Mouse (Mus musculus) bone marrow macrophage, adult 2 months (primary cell): ENCODE measurements at regions not wholly inside any gene's neighbourhood (a gene's known extent, or its start where the extent isn't known, plus 50 kb on each side); places are given as distances from the start of the nearest gene placed in this dataset.

Source experiments
- H3K27ac ChIP-seq: 2 replicates; pipeline ENCODE4 v1.5.1; 2012; ENCODE audit warnings: low read depth, low read length; ENCODE audit not compliant: insufficient read depth
- H3K4me1 ChIP-seq: 2 replicates; pipeline ENCODE4 v1.6.1; 2012; ENCODE audit warnings: low read length; ENCODE audit not compliant: control insufficient read depth, insufficient read depth
- H3K4me3 ChIP-seq: 2 replicates; pipeline ENCODE4 v1.5.1; 2012; ENCODE audit warnings: mild to moderate bottlenecking, low read length, moderate library complexity; ENCODE audit not compliant: insufficient read depth
- CTCF ChIP-seq: IDR thresholded peaks from 2 replicates; pipeline ENCODE4 v1.5.1; 2012; ENCODE audit warnings: low read depth, mild to moderate bottlenecking, low read length, moderate library complexity
- POLR2A ChIP-seq: IDR thresholded peaks from 2 replicates; pipeline ENCODE4 v1.6.1; 2012; ENCODE audit warnings: mild to moderate bottlenecking, low read depth, low read length, borderline replicate concordance

GRCm38 (mm10) chr15:85666496-85666895, 68.3 kb upstream of the Ppara start:
- Histone ChIP-seq H3K4me3 (no peak overlapping the region), H3K27ac (no peak overlapping the region), H3K4me1 (peaks cover 8% of the 10 kb centered on the region; the same call in 1 of the 2 replicates)
- TF ChIP-seq POLR2A (no peak), CTCF (no peak)

DNA sequence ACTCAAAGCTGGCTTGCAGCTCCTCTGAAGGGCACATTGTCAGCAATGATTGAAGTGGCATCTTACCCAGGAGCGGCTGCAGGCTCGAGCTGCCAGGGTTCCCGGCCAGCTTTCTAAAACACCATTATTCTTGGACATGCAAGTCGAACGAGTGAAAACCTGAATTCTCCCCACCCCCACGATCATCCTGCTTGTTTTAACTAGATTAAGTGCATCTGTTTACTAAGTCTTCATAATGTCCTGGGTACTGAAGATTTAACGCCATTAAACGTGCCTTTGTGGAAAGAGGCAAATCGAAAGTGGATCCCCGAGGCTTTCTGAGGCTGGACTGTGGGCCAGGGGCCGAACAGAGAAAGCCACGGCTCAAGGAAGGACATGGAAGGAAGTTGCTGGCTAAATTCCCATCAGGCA, 67.4 kb upstream of the Ppara start:
- H3K4me3 ChIP-seq, result no peak overlapping the region
- peaks cover 8% of the 10 kb centered on the region; the same call in 1 of the 2 replicates for H3K4me1 ChIP-seq
- TF ChIP-seq POLR2A, result no peak
- no peak overlapping the region for H3K27ac ChIP-seq

GRCm38 (mm10) chr15:85667906-85668590, 66.7 kb upstream of the Ppara start:
- H3K4me3 ChIP-seq, result no peak overlapping the region
- H3K27ac ChIP-seq, result no peak overlapping the region

GRCm38 (mm10) chr15:85668871-85669651, 65.7 kb upstream of the Ppara start:
- Histone ChIP-seq H3K27ac (peak overlapping the region; percentile 87), H3K4me1 (peaks cover 11% of the 10 kb centered on the region; the same call in 1 of the 2 replicates), H3K4me3 (peak overlapping the region; percentile 46)
- TF ChIP-seq CTCF (no peak), POLR2A (no peak)

More at GRCm38 (mm10) chr15:85667906-85668590, 66.7 kb upstream of the Ppara start:
- TF ChIP-seq CTCF (no peak), POLR2A (no peak)
- H3K4me1 ChIP-seq, result peaks cover 8% of the 10 kb centered on the region; the same call in 1 of the 2 replicates

- Histone ChIP-seq H3K27ac (peak overlapping the region; percentile 77), H3K4me3 (peak overlapping the region; percentile 91), H3K4me1 (peaks cover 17% of the 10 kb centered on the region)
- no peak for TF ChIP-seq POLR2A
- no peak for TF ChIP-seq CTCF
Measured at GRCm38 (mm10) chr15:85669652-85670175, 65.1 kb upstream of the Ppara start.

- Histone ChIP-seq H3K4me1 (peaks cover 18% of the 10 kb centered on the region), H3K4me3 (peak overlapping the region; percentile 91), H3K27ac (peak overlapping the region; percentile 77)
- TF ChIP-seq CTCF (no peak), POLR2A (no peak; the same call in 1 of the 2 replicates)
Measured at GRCm38 (mm10) chr15:85670176-85670788, 64.5 kb upstream of the Ppara start.

DNA sequence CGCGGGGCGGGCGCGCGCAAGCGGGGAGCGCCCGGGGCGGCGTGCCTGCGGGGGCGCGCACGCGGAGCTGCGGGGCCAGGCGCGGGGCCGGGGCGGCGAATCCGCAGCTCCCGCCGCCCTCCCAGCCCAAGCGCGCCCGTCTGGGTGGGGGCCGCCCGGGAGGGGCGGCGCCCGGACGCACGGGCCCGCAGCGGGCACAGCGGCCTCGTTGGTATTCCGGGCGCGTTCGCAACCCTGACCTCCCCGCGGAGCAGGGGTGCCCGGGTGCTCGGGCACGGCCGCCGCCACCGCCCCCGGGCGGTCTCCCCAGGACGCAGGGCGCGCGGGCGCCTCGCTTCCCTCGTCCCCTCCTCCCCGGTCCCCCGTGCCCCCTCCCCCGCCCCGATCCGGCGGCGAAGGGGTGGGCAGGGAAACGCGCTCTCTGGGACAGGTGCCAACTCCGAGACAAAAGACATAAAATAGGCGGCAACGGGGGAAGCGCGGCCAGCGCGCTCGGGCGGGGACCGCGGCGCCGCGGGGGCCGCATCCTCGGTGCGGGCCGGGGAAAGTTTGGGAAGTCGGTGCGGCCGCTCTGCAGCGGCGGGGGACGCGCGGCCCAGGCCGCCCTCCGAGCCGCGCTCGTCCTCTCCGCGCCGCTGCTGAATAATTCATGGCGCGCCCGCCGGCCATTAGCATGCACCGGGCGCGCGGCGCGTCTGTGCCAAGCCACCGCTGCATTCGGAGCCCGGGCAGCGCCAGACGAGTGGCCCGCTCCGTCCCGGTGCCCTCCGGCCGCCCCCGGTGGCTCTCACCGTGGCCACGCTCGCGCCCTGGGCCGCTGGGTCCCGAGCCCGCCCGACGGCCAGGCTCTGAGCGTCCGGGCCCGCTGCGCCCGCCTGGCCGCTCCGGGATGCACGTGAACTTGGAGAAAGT, 63.7 kb upstream of the Ppara start:
- peak overlapping the region; percentile 77 for H3K27ac ChIP-seq
- no peak for TF ChIP-seq POLR2A
- TF ChIP-seq CTCF, result no peak
- H3K4me3 ChIP-seq, result peak overlapping the region; percentile 91
- H3K4me1 ChIP-seq, result peaks cover 24% of the 10 kb centered on the region

DNA sequence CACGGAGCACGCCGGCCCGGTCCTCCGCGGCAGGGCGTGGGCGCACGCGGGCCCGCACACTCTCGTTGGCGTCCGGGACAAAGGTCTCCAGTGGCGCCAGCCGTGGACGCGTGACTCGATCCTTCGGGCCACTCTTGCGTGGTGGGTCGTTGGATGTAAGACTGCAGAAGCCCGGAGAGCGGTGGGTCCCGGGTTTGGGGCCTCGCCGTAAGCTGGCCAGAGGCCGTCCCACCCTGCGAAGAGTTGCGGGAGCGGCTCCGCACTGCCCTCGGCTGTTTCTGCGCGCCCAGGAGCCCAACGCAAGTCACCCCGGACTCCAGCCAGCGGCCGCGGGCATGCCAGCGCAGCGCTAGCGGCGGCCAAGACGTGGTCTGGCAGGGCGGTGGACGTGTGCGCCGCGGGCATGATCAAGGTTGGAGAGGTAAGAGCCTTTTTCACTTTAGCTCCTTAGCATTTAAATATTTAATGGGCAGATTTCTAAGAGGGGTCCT, 63.0 kb upstream of the Ppara start:
- Histone ChIP-seq H3K4me1 (peaks cover 22% of the 10 kb centered on the region), H3K4me3 (peak overlapping the region; percentile 91), H3K27ac (peak overlapping the region; percentile 53)
- TF ChIP-seq POLR2A (no peak), CTCF (no peak)

- no peak overlapping the region for H3K27ac ChIP-seq
- H3K4me1 ChIP-seq, result peaks cover 20% of the 10 kb centered on the region
- peak overlapping the region; percentile 91 for H3K4me3 ChIP-seq
- TF ChIP-seq POLR2A (no peak), CTCF (no peak)
Measured at GRCm38 (mm10) chr15:85672376-85672775, 62.4 kb upstream of the Ppara start.
